Mouse (Mus musculus): ENCODE results near the gene Ndufb10. TPM values are rescaled to one million over a fixed set of nuclear protein-coding genes. Genes with fewer than 3 reads are reported as not detected.

The Ndufb10 gene
- polyA plus RNA-seq, 1 experiment from 2014 or later = 321 TPM

DNA sequence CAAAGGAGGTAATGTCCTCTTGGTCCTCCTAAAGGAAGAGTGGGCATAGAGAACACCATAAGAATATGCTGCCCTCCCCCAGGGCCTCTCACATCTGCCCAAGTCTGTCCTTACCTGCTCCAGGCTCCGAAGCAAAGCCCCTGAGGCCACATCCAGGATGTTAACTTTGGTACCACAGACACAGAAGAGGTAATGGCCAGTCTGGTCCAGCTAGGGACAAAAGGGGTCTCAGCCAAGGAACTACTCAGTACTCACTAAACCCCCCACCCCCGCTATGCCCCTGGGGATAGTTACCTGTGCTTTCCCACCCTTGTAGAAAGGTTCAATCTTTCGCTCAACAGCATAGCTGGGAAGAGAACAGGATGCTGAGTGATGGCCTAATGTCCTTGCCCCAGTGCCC is 18.5 kb downstream of the Ndufb10 start:
- no peak overlapping the region for H3K27ac ChIP-seq (ENCODE audit: low read depth, low read length)
- no peaks in the 10 kb centered on the region for H3K9me3 ChIP-seq (ENCODE audit: control insufficient read depth, low read length)
- peak overlapping the region; percentile 73; the same call in 1 of the 2 replicates for H3K4me2 ChIP-seq
- no peak overlapping the region for H3K9ac ChIP-seq (ENCODE audit: low read depth, low read length)
- 92% methylated on average over 3 of the region's 3 CpGs for WGBS
- H3K4me1 ChIP-seq (replicated peaks; ENCODE audit: control insufficient read depth, insufficient read depth, low read length) = peaks cover 12% of the 10 kb centered on the region; the same call in 1 of the 2 replicates
- ATAC-seq (replicated peaks; ENCODE audit: low FRiP score) (no peak), DNase-seq (ENCODE audit: low spot score) (no peak)
- H3K4me3 ChIP-seq (ENCODE audit: low read depth, low read length) = peak overlapping the region; percentile 55; the same call in 1 of the 2 replicates
- H3K36me3 ChIP-seq (ENCODE audit: control insufficient read depth, insufficient read depth, low read length) = peaks cover 35% of the 10 kb centered on the region; the same call in 1 of the 2 replicates
- H3K27me3 ChIP-seq (replicated peaks; ENCODE audit: control insufficient read depth, insufficient read depth, low read length) = no peaks in the 10 kb centered on the region

DNA sequence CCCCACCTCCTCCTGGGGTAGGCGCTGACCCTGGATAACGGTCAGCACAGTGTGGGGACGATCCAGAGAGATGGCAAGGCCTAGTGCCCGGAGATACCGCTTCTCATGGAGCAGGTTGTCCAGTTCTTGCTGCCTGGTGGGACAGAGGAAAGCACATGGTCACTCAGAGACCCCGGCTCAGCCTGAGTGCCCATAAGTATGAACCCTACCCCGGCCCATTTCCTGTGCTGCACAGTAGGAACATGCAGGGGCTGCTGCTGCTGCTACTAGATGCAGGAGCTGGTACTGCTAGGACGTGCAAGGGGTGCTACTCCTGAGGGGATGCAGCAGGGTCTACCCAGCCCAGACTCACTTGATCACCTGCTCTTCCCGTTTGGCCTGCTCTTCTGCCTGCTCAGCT is 23.0 kb downstream of the Ndufb10 start:
- no peaks in the 10 kb centered on the region for H3K9me3 ChIP-seq (ENCODE audit: control insufficient read depth, low read length)
- H3K36me3 ChIP-seq (ENCODE audit: control insufficient read depth, insufficient read depth, low read length) = peaks cover 45% of the 10 kb centered on the region; the same call in 1 of the 2 replicates
- 88% methylated on average over 9 of the region's 9 CpGs for WGBS
- ATAC-seq (replicated peaks; ENCODE audit: low FRiP score) (no peak), DNase-seq (ENCODE audit: low spot score) (no peak)
- no peak overlapping the region for H3K9ac ChIP-seq (ENCODE audit: low read depth, low read length)
- H3K27ac ChIP-seq (ENCODE audit: low read depth, low read length) = no peak overlapping the region
- H3K4me3 ChIP-seq (ENCODE audit: low read depth, low read length) = no peak overlapping the region
- H3K27me3 ChIP-seq (replicated peaks; ENCODE audit: control insufficient read depth, insufficient read depth, low read length) = no peaks in the 10 kb centered on the region
- no peak overlapping the region for H3K4me2 ChIP-seq
- peaks cover 16% of the 10 kb centered on the region for H3K4me1 ChIP-seq (replicated peaks; ENCODE audit: control insufficient read depth, insufficient read depth, low read length)

DNA sequence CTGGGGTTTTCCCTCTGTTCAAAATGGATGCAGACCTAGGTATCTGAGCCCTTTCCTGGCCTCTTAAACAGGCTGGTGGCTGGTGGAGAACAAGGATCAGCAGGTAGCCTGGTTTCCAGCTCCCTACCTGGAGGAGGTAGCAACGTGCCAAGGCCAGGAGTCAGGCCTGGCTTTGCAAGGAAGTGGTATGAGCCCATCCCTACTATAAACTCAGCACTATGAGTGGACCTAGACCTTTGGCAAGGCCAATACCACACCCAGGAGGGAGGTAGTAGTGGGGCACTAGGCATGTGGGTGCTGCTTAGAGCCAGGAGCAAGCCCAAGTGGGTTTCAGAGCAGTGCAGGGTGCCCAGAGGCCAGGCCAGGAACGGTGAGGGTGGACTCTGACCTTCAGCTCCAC is 24.8 kb downstream of the Ndufb10 start:
- ATAC-seq (replicated peaks; ENCODE audit: low FRiP score) = no peak
- Histone ChIP-seq H3K36me3 (ENCODE audit: control insufficient read depth, insufficient read depth, low read length) (peaks cover 36% of the 10 kb centered on the region; the same call in 1 of the 2 replicates), H3K4me3 (ENCODE audit: low read depth, low read length) (no peak overlapping the region), H3K4me1 (replicated peaks; ENCODE audit: control insufficient read depth, insufficient read depth, low read length) (peaks cover 16% of the 10 kb centered on the region), H3K9me3 (ENCODE audit: control insufficient read depth, low read length) (no peaks in the 10 kb centered on the region), H3K27ac (ENCODE audit: low read depth, low read length) (peak overlapping the region; percentile 3; the same call in 1 of the 2 replicates), H3K4me2 (no peak overlapping the region), H3K27me3 (replicated peaks; ENCODE audit: control insufficient read depth, insufficient read depth, low read length) (no peaks in the 10 kb centered on the region), H3K9ac (ENCODE audit: low read depth, low read length) (no peak overlapping the region)
- 86% methylated on average over 2 of the region's 2 CpGs for WGBS
- no peak for DNase-seq (ENCODE audit: low spot score)

DNA sequence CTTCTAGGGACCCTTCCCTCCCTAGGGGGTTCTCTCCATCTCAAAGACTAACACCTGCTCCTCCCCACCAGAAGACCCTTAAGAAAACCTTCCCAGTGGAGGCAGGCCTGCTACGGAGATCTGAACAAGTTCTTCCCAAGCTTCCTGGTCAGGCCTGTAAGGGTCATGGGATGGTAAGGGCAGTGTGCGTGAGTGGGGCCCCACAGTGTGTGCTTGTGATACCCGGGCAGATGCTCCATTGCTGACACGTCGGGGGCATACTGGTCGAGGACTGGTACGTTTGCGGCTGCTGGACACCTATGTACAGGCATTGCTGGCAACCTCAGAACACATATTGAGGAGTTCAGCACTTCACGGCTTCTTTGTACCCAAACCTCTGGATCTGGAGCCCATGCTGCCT is 25.6 kb downstream of the Ndufb10 start:
- no peak overlapping the region for H3K4me3 ChIP-seq (ENCODE audit: low read depth, low read length)
- H3K4me2 ChIP-seq = no peak overlapping the region
- WGBS = 71% methylated on average over 9 of the region's 9 CpGs
- H3K9ac ChIP-seq (ENCODE audit: low read depth, low read length) = no peak overlapping the region
- H3K27me3 ChIP-seq (replicated peaks; ENCODE audit: control insufficient read depth, insufficient read depth, low read length) = no peaks in the 10 kb centered on the region
- no peaks in the 10 kb centered on the region for H3K9me3 ChIP-seq (ENCODE audit: control insufficient read depth, low read length)
- DNase-seq (ENCODE audit: low spot score) (no peak), ATAC-seq (replicated peaks; ENCODE audit: low FRiP score) (no peak)
- peaks cover 16% of the 10 kb centered on the region for H3K4me1 ChIP-seq (replicated peaks; ENCODE audit: control insufficient read depth, insufficient read depth, low read length)
- H3K27ac ChIP-seq (ENCODE audit: low read depth, low read length) = no peak overlapping the region
- peaks cover 32% of the 10 kb centered on the region; the same call in 1 of the 2 replicates for H3K36me3 ChIP-seq (ENCODE audit: control insufficient read depth, insufficient read depth, low read length)

DNA sequence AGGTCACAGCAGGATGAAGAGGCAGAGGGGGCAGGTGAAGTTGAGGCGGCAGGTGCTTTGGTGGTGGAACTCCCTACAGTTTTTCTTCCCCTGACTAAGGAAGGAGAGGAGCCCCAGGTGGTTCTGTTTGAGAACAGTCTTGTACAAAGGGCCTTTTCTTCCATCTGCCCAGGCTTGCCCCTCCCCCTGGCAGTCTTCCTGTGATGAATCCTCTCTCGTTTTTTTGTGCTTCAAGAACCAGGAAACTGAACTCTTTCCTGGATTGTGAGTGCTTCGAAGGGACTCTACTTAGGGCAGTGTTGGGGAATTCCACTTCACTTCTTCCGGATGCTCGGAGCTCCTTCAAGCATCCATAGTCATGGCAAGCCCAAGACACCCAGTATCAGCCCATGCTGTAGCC is 26.3 kb downstream of the Ndufb10 start:
- WGBS = 19% methylated on average over 5 of the region's 5 CpGs
- Histone ChIP-seq H3K4me2 (no peak overlapping the region), H3K27ac (ENCODE audit: low read depth, low read length) (no peak overlapping the region), H3K4me1 (replicated peaks; ENCODE audit: control insufficient read depth, insufficient read depth, low read length) (peaks cover 16% of the 10 kb centered on the region), H3K36me3 (ENCODE audit: control insufficient read depth, insufficient read depth, low read length) (peaks cover 30% of the 10 kb centered on the region; the same call in 1 of the 2 replicates), H3K27me3 (replicated peaks; ENCODE audit: control insufficient read depth, insufficient read depth, low read length) (no peaks in the 10 kb centered on the region), H3K9me3 (ENCODE audit: control insufficient read depth, low read length) (no peaks in the 10 kb centered on the region), H3K9ac (ENCODE audit: low read depth, low read length) (peak overlapping the region; percentile 23; the same call in 1 of the 2 replicates), H3K4me3 (ENCODE audit: low read depth, low read length) (no peak overlapping the region)
- no peak for DNase-seq (ENCODE audit: low spot score)
- no peak for ATAC-seq (replicated peaks; ENCODE audit: low FRiP score)

DNA sequence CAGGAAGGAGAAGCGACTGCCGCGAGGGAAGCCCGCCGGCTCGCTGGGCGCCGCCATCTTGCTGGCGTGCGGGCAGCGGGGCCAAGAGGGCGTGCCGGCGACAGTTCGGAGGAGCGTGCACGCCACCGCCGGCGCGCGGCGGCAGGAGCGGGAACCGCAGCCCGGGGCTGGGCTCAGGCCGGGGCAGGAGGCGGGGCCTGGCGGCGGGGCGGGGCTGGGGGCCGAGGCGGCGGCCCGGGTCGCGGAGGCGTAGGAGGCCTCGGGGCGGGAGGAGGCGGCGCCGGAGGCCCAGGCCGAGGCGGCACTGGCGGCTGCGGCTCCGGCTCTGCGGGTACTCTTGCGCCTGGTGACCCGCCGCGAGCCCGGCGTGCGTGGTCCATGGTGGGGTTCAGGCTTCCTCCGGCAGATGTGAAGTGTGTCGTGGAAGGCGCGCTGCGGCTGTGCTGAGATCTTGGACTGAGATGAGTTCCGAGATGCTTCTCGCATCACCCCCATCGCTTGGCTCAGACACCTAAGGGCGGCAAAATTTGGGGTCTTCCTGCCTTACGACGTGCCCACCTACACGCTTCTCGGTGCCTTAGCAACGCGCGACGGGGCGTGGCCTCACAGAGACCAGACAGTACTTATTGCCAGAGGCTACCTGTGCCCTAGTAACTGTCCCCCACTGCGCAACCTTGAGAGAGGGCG is 28.1 kb downstream of the Ndufb10 start, which contains the start of the genes Gfer and Noxo1:
Gfer (minus strand) TSS at position 146 of the 687 bp plus-strand sequence.
Noxo1 (plus strand) TSS at position 224 of the 687 bp plus-strand sequence.
- Histone ChIP-seq H3K9ac (ENCODE audit: low read depth, low read length) (peak within 1 kb of the TSS; percentile 90), H3K27me3 (replicated peaks; ENCODE audit: control insufficient read depth, insufficient read depth, low read length) (peaks cover 3% of the 10 kb centered on the region), H3K9me3 (ENCODE audit: control insufficient read depth, low read length) (no peaks in the 10 kb centered on the region), H3K27ac (ENCODE audit: low read depth, low read length) (peak within 1 kb of the TSS; percentile 81), H3K4me3 (ENCODE audit: low read depth, low read length) (peak within 1 kb of the TSS; percentile 79), H3K4me1 (replicated peaks; ENCODE audit: control insufficient read depth, insufficient read depth, low read length) (peaks cover 16% of the 10 kb centered on the region), H3K4me2 (peak within 1 kb of the TSS; percentile 75), H3K36me3 (ENCODE audit: control insufficient read depth, insufficient read depth, low read length) (peaks cover 18% of the 10 kb centered on the region; the same call in 1 of the 2 replicates)
- WGBS = under 1% methylated on average over 73 of the region's 76 CpGs
- DNase-seq (ENCODE audit: low spot score) = peak; percentile 84
- ATAC-seq (replicated peaks; ENCODE audit: low FRiP score) = peak; percentile 94

DNA sequence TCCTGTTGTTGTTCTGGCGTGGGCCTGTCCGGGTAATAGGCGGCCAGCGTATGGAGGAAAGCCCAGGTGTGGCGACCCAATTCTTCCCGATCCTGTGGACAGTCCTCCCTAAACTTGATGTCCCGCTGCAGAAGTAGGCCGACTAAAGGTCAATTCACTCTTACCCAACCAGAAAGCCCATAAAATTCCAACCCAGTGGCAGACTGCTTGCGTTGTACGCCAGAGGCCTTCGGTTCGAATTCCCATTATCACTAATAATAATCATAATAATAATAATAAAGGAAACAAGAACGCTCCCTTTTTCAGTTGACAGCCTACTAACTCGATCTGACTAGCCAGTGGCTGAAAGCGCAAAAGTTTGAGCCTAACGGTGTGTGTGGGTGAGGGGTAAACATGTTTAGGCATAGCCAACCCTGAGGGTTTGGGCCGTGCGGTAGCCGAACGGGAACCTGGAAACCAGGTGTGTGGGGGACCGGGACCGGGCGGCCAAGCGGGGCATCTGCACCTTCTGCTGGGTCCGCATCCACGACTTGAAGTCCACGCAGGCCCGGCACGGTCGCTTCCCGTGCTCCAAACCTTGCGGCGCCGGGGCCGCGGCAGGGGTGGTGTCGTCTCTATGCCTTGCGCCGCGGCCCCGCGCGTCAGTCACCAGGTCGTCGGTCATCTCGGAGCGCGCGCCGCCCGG is 28.8 kb downstream of the Ndufb10 start:
- WGBS = 6% methylated on average over 50 of the region's 51 CpGs
- no peaks in the 10 kb centered on the region for H3K9me3 ChIP-seq (ENCODE audit: control insufficient read depth, low read length)

DNA sequence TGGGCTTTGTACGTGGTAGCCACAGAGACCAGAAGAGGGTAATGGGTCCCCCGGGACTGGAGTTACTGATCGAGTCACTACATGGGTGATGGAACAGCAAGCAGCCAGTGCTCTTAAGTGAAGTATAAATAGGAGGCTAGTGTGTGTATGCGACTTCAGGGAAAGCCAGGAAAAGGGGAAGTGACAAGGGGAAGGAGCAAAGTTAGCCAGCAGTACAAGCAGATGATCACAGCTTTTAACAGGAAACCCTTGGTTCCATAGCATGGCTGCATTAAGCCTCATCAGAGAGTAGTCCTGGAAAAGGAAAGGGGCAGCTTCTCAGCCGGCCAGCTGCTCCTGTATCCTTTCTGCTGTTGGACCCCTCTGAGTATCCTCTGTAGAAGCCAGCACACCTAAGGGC is 31.9 kb downstream of the Ndufb10 start:
- WGBS = 70% methylated on average over 5 of the region's 5 CpGs

More for the DNA sequence above, 28.8 kb downstream of the Ndufb10 start:
- H3K4me2 ChIP-seq = peak overlapping the region; percentile 75
- H3K27ac ChIP-seq (ENCODE audit: low read depth, low read length) = peak overlapping the region; percentile 81
- peaks cover 12% of the 10 kb centered on the region; the same call in 1 of the 2 replicates for H3K36me3 ChIP-seq (ENCODE audit: control insufficient read depth, insufficient read depth, low read length)
- peak overlapping the region; percentile 90 for H3K9ac ChIP-seq (ENCODE audit: low read depth, low read length)
- no peak for DNase-seq (ENCODE audit: low spot score)
- peaks cover 10% of the 10 kb centered on the region for H3K27me3 ChIP-seq (replicated peaks; ENCODE audit: control insufficient read depth, insufficient read depth, low read length)
- ATAC-seq (replicated peaks; ENCODE audit: low FRiP score) = peak; percentile 24
- H3K4me3 ChIP-seq (ENCODE audit: low read depth, low read length) = peak overlapping the region; percentile 79
- peaks cover 16% of the 10 kb centered on the region for H3K4me1 ChIP-seq (replicated peaks; ENCODE audit: control insufficient read depth, insufficient read depth, low read length)

More for the DNA sequence above, 31.9 kb downstream of the Ndufb10 start:
- Histone ChIP-seq H3K27me3 (replicated peaks; ENCODE audit: control insufficient read depth, insufficient read depth, low read length) (peaks cover 41% of the 10 kb centered on the region), H3K9ac (ENCODE audit: low read depth, low read length) (no peak overlapping the region), H3K4me1 (replicated peaks; ENCODE audit: control insufficient read depth, insufficient read depth, low read length) (peaks cover 25% of the 10 kb centered on the region), H3K9me3 (ENCODE audit: control insufficient read depth, low read length) (no peaks in the 10 kb centered on the region), H3K4me2 (no peak overlapping the region), H3K27ac (ENCODE audit: low read depth, low read length) (no peak overlapping the region), H3K36me3 (ENCODE audit: control insufficient read depth, insufficient read depth, low read length) (peaks cover 4% of the 10 kb centered on the region; the same call in 1 of the 2 replicates), H3K4me3 (ENCODE audit: low read depth, low read length) (no peak overlapping the region)
- DNase-seq (ENCODE audit: low spot score) = no peak
- no peak for ATAC-seq (replicated peaks; ENCODE audit: low FRiP score)

All from liver, embryonic 11.5 days (tissue).